Mouse (Mus musculus) brain, embryonic 14.5 days (tissue): ENCODE results near the gene Tbc1d2.

ENCODE experiments used
- CTCF ChIP-seq: fragments of 200-500 bp; IDR thresholded peaks from 2 replicates; pipeline ENCODE4 v1.5.1; 2012; ENCODE audit warnings: inconsistent platforms, mild to moderate bottlenecking, moderate library complexity, borderline replicate concordance; ENCODE audit not compliant: insufficient read depth, insufficient read length; ENCODE audit errors: extremely low read depth
- POLR2A ChIP-seq: fragments of 200-500 bp; IDR thresholded peaks from 2 replicates; pipeline ENCODE4 v1.6.1; 2012; ENCODE audit warnings: mild to moderate bottlenecking, inconsistent platforms, borderline replicate concordance; ENCODE audit not compliant: poor library complexity, insufficient read depth, insufficient read length, severe bottlenecking; ENCODE audit errors: extremely low read depth

DNA sequence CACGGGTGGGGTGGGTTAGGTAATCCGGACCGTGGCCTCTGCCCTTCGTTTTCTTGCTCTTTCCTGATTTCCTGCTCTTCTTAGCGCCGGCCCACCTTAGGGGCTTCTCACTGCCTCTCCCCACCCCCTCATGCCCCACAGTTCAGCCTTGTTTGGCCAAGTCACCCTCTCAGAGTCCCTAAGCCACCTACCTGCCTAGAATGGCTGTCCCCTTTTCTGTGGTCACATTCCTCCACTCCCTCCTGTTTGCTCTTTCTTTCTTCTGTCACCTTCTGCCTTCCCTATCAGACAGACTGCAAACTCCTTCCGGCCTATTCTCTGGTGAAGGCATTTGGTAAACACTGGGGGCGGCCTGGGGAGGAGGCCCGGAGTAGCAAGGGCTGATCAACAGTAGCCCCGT, 51.9 kb downstream of the Tbc1d2 start:
- TF ChIP-seq CTCF (no peak), POLR2A (no peak)
